Mouse (Mus musculus): ENCODE measurements around the gene Rbm3.
"Not testable (repeated sequence)": the region's sequence is repeated elsewhere in the genome, so short reads cannot be mapped to it uniquely, and the experiment has no call there.

Gene Rbm3

DNA sequence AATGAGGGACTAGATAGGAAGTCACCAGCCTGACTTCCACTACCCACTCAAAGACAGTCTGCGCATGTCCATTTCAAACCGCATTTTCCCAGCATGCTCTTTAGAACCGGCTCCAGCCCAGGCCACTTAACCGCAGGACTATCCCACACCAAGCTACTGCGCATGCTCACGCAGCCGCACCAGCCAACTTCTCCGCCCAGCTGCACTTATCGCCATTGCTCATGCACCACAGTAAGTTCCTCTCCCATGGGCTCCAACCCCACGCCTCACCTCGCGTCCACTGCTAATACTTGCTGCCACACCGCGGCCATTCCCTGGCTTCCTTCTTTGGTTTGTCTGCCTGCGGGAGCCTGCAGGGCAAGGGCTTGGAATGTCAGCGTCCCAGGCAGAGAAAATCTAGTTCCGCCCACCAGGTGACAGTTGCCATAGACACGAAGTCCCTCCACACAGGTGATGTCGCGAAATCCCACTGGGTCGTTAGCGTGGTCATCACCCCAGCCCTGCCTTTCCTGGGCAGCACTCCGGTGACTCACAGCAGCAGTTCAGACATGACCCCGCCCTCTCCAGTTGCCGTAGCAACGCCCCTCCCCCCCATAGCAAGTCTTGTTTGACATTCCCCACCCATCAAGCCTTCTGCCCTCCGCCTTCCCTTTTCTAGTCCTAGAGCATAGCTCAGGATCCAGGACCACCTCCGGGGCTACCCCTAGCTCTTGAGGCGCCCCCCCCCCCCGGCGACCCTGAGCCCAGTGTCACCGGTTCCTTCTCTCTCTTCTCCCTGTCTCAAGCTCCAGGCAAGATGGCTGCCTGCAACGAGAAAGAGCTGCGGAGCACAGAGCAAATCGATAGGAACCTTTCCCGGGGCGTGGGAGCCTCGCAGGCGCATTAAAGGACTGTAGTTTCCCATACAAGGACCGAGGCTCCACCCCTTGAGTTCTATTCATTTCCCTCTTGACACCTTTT is 13.4 kb downstream of the Rbm3 start, which contains the start of gene Wdr13:
TSS of gene Wdr13 (minus strand) at position 876 of the 960 bp plus-strand sequence.
- DNase-seq (ENCODE audit: extremely low spot score, low read depth, low spot score), result peak; percentile 42

- DNase-seq (ENCODE audit: extremely low spot score, low read depth, low spot score), result no peak
Measured at GRCm38 (mm10) chrX:8131393-8131792, 14.3 kb downstream of the Rbm3 start.

- DNase-seq (ENCODE audit: extremely low spot score, low read depth, low spot score), result no peak
Measured at GRCm38 (mm10) chrX:8125235-8125634, 20.4 kb downstream of the Rbm3 start.

DNA sequence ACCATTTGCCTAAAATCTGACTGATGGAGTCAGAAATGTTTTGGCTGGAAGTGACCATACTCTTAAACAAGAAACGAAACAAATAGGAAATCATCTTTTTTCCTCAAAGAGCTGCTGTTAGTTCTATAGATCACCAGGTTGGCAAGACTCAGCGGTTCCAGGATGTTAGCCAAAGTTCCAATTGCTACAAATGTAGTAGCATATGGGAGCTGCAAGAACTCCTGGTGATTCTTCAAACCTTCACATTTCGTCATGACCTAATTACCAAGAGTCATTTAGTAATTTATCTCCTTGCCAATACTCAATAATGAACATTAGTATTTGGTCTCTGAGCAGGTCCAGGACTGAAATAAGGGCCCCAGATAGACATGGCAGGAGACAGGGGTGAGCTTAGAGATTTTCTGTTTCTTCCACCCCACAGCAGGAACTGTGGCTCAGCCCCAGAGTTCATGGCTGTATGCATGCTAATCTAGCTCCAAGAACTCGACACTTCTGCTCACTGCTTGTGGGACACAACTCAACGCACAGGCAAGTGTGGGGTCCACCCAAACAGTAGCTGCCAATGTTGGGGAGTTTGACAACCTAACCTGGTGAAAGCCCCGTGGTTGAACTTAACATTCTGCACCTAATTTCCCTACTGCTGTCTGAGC is 21.7 kb downstream of the Rbm3 start:
- DNase-seq (ENCODE audit: extremely low spot score, low read depth, low spot score), result no peak

DNA sequence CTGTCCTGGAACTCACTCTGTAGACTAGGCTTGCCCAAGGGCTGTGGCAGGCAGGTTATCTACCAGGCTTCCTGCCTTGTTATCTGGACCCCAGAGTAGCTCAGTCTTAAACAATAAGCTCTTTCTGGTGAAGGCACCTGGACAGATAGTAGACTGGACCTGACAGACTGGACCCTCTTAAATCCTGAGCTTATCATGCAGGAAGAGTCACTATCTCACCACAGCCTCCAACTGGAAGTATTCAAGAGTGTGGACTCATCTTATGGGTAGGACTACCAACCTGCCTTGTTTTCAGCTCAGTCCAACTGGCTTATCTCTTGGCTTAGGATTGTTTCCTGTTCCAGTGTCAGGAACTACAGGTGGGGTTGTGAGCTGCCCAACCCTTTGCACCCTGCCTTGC is 28.4 kb downstream of the Rbm3 start:
- no peak for DNase-seq (ENCODE audit: extremely low spot score, low read depth, low spot score)

DNA sequence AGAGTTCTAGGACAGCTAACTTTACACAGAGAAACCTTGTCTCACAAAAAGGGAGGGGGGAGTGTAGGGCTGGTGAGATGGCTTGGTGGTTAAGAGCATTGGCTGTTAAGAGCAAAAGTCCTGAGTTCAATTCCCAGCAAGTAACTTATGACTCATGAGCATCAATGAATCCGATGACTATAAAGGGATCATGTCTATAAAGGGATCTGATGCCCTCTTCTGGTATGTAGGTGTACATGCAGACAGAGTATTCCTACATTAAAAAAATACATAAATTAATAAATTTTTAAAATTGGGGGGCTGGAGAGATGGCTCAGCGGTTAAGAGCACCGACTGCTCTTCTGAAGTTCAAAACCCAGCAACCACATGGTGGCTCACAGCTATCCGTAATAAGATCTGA is 30.4 kb downstream of the Rbm3 start:
- no peak for DNase-seq (ENCODE audit: extremely low spot score, low read depth, low spot score)

- DNase-seq (ENCODE audit: extremely low spot score, low read depth, low spot score), result no peak
Measured at GRCm38 (mm10) chrX:8105019-8105418, 40.7 kb downstream of the Rbm3 start.

- DNase-seq (ENCODE audit: extremely low spot score, low read depth, low spot score), result no peak
Measured at GRCm38 (mm10) chrX:8102213-8102668, 43.4 kb downstream of the Rbm3 start.

GRCm38 (mm10) chrX:8101017-8101416 is 44.7 kb downstream of the Rbm3 start:
- DNase-seq (ENCODE audit: extremely low spot score, low read depth, low spot score), result peak; percentile 61

GRCm38 (mm10) chrX:8099435-8099834 is 46.2 kb downstream of the Rbm3 start:
- DNase-seq (ENCODE audit: extremely low spot score, low read depth, low spot score), result no peak

- peak; percentile 77 for DNase-seq (ENCODE audit: extremely low spot score, low read depth, low spot score)
Measured at GRCm38 (mm10) chrX:8096787-8097242, 48.9 kb downstream of the Rbm3 start.

- not testable (repeated sequence) for DNase-seq (ENCODE audit: extremely low spot score, low read depth, low spot score)
Measured at GRCm38 (mm10) chrX:8096068-8096786, 49.5 kb downstream of the Rbm3 start.

DNA sequence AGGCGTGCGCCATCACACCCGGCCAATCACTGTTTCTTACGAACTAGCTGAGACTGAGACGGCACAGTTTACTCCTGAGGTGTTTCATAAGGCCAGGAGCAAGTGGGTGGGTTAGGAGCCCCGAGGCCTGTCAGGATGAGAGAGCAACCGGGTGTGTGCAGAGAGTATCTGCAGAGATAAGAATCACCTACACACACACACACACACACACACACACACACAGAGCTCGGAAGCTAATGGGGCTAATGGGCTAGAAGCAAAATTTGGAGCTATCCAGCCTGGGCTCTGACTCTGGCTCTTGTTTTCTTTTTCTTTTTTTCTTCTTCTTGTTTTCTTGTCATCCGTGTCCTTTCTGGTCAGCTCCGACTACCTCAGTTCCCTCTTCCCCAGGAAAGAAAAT is 50.1 kb downstream of the Rbm3 start:
- no peak for DNase-seq (ENCODE audit: extremely low spot score, low read depth, low spot score)

GRCm38 (mm10) chrX:8090954-8091347 is 54.7 kb downstream of the Rbm3 start:
- DNase-seq (ENCODE audit: extremely low spot score, low read depth, low spot score), result not testable (repeated sequence)

GRCm38 (mm10) chrX:8090346-8090953 is 55.2 kb downstream of the Rbm3 start, which contains the start of gene Was:
Gene Was, minus strand, starts transcription at chrX:8090498.
- no peak for DNase-seq (ENCODE audit: extremely low spot score, low read depth, low spot score)

GRCm38 (mm10) chrX:8089746-8090145 is 55.9 kb downstream of the Rbm3 start:
- no peak for DNase-seq (ENCODE audit: extremely low spot score, low read depth, low spot score)
